Mouse (Mus musculus) midbrain, embryonic 12.5 days (tissue): Measurements from ENCODE around the gene Ttc7b. TPM values are rescaled to one million over a fixed set of nuclear protein-coding genes. Genes with fewer than 3 reads are reported as not detected.

Experiments used
- ATAC-seq: fragments of 200-750 bp; cut with Nextera tagmentation; 2 replicates; pipeline ENCODE4 v1.8.0; 2017; ENCODE audit warnings: low read depth, moderate TSS enrichment, moderate library complexity; ENCODE audit not compliant: low FRiP score
- H3K27ac ChIP-seq: fragments of 300-500 bp; sonication (generic); replicated peaks from 2 replicates; pipeline ENCODE4 v1.5.1; 2016; ENCODE audit warnings: mild to moderate bottlenecking
- H3K27me3 ChIP-seq: fragments of 300-500 bp; sonication (generic); 2 replicates; pipeline ENCODE4 v1.6.1; 2016; ENCODE audit warnings: mild to moderate bottlenecking
- H3K36me3 ChIP-seq: fragments of 300-500 bp; sonication (generic); 2 replicates; pipeline ENCODE4 v1.6.1; 2016
- H3K4me1 ChIP-seq: fragments of 300-500 bp; sonication (generic); 2 replicates; pipeline ENCODE4 v1.6.1; 2016
- H3K4me2 ChIP-seq: fragments of 300-500 bp; sonication (generic); replicated peaks from 2 replicates; pipeline ENCODE4 v1.6.1; 2016; ENCODE audit warnings: mild to moderate bottlenecking, moderate library complexity
- H3K4me3 ChIP-seq: fragments of 300-500 bp; sonication (generic); 2 replicates; pipeline ENCODE4 v1.5.1; 2016; ENCODE audit warnings: mild to moderate bottlenecking
- H3K9ac ChIP-seq: fragments of 300-500 bp; sonication (generic); replicated peaks from 2 replicates; pipeline ENCODE4 v1.6.1; 2016; ENCODE audit warnings: mild to moderate bottlenecking, moderate library complexity
- H3K9me3 ChIP-seq: fragments of 300-500 bp; sonication (generic); 2 replicates; pipeline ENCODE4 v1.6.1; 2016; ENCODE audit warnings: mild to moderate bottlenecking
- WGBS: fragments of 180-500 bp; shearing (Covaris S2); methylation state at CpG from one replicate; pipeline ENCODE4 v1.1.7; 2016; 5-methylcytosine and 5-hydroxymethylcytosine counted together
- polyA plus RNA-seq: library from polyadenylated mRNA; unstranded; fragments of >200 nt; fragmentation: Nextera tagmentation; extraction: Ambion mirVana; gene quantifications from 2 replicates; pipeline ENCODE4 v1.2.1, GENCODE M21; 2016

Gene Ttc7b
- polyA plus RNA-seq, 1 experiment from 2014 or later, result 6.7 TPM

GRCm38 (mm10) chr12:100474661-100475321 lies 45.8 kb downstream of the Ttc7b start:
- no peak overlapping the region for H3K27ac ChIP-seq
- H3K4me2 ChIP-seq, result no peak overlapping the region
- no peaks in the 10 kb centered on the region for H3K27me3 ChIP-seq
- no peak overlapping the region for H3K9ac ChIP-seq
- no peak for ATAC-seq
- no peak overlapping the region for H3K4me3 ChIP-seq
- no peaks in the 10 kb centered on the region for H3K4me1 ChIP-seq
- H3K9me3 ChIP-seq, result no peaks in the 10 kb centered on the region
- peaks cover 3% of the 10 kb centered on the region; the same call in 1 of the 2 replicates for H3K36me3 ChIP-seq
- WGBS, result 88% methylated on average over 3 of the region's 3 CpGs

- H3K9ac ChIP-seq, result no peak overlapping the region
- no peak overlapping the region for H3K4me3 ChIP-seq
- no peaks in the 10 kb centered on the region for H3K9me3 ChIP-seq
- H3K4me2 ChIP-seq, result no peak overlapping the region
- H3K27me3 ChIP-seq, result no peaks in the 10 kb centered on the region
- no peaks in the 10 kb centered on the region; the same call in 1 of the 2 replicates for H3K4me1 ChIP-seq
- H3K36me3 ChIP-seq, result peaks cover 8% of the 10 kb centered on the region; the same call in 1 of the 2 replicates
- H3K27ac ChIP-seq, result no peak overlapping the region
- ATAC-seq, result no peak
- WGBS, result 89% methylated on average over 9 of the region's 9 CpGs
These were observed 50.3 kb downstream of the Ttc7b start for GRCm38 (mm10) chr12:100470295-100470694.

GRCm38 (mm10) chr12:100469503-100470293 lies 50.9 kb downstream of the Ttc7b start:
- no peak overlapping the region for H3K4me3 ChIP-seq
- no peak overlapping the region for H3K4me2 ChIP-seq
- H3K27ac ChIP-seq, result no peak overlapping the region
- no peaks in the 10 kb centered on the region; the same call in 1 of the 2 replicates for H3K4me1 ChIP-seq
- peaks cover 4% of the 10 kb centered on the region; the same call in 1 of the 2 replicates for H3K36me3 ChIP-seq
- no peak overlapping the region for H3K9ac ChIP-seq
- H3K9me3 ChIP-seq, result no peaks in the 10 kb centered on the region
- no peak for ATAC-seq
- WGBS, result 87% methylated on average over 7 of the region's 7 CpGs
- H3K27me3 ChIP-seq, result no peaks in the 10 kb centered on the region

- Histone ChIP-seq H3K4me3 (no peak overlapping the region), H3K27me3 (no peaks in the 10 kb centered on the region), H3K9ac (no peak overlapping the region), H3K36me3 (peaks cover 4% of the 10 kb centered on the region; the same call in 1 of the 2 replicates), H3K27ac (no peak overlapping the region), H3K4me2 (no peak overlapping the region), H3K4me1 (no peaks in the 10 kb centered on the region; the same call in 1 of the 2 replicates), H3K9me3 (no peaks in the 10 kb centered on the region)
- WGBS, result 85% methylated on average over 3 of the region's 4 CpGs
- ATAC-seq, result no peak
These were observed 55.4 kb downstream of the Ttc7b start for GRCm38 (mm10) chr12:100465101-100465715.

- no peak for ATAC-seq
- H3K36me3 ChIP-seq, result no peaks in the 10 kb centered on the region
- no peaks in the 10 kb centered on the region for H3K4me1 ChIP-seq
- no peak overlapping the region for H3K9ac ChIP-seq
- no peak overlapping the region for H3K27ac ChIP-seq
- no peaks in the 10 kb centered on the region for H3K9me3 ChIP-seq
- H3K4me3 ChIP-seq, result no peak overlapping the region
- 95% methylated on average over 7 of the region's 7 CpGs for WGBS
- no peak overlapping the region for H3K4me2 ChIP-seq
- no peaks in the 10 kb centered on the region for H3K27me3 ChIP-seq
These were observed 62.9 kb downstream of the Ttc7b start for GRCm38 (mm10) chr12:100457701-100458100.

GRCm38 (mm10) chr12:100456257-100456975 lies 64.2 kb downstream of the Ttc7b start:
- no peaks in the 10 kb centered on the region for H3K9me3 ChIP-seq
- no peaks in the 10 kb centered on the region for H3K36me3 ChIP-seq
- no peaks in the 10 kb centered on the region for H3K27me3 ChIP-seq
- 64% methylated on average over 10 of the region's 10 CpGs for WGBS
- no peaks in the 10 kb centered on the region for H3K4me1 ChIP-seq
- H3K4me2 ChIP-seq, result no peak overlapping the region
- no peak overlapping the region for H3K27ac ChIP-seq
- no peak overlapping the region for H3K4me3 ChIP-seq
- no peak overlapping the region for H3K9ac ChIP-seq
- ATAC-seq, result no peak

- Histone ChIP-seq H3K36me3 (no peaks in the 10 kb centered on the region), H3K4me2 (no peak overlapping the region), H3K4me3 (no peak overlapping the region), H3K4me1 (no peaks in the 10 kb centered on the region), H3K27ac (no peak overlapping the region), H3K9ac (no peak overlapping the region), H3K9me3 (no peaks in the 10 kb centered on the region), H3K27me3 (no peaks in the 10 kb centered on the region)
- no peak for ATAC-seq
- 89% methylated on average over 2 of the region's 2 CpGs for WGBS
These were observed 65.2 kb downstream of the Ttc7b start for GRCm38 (mm10) chr12:100455453-100455852.

GRCm38 (mm10) chr12:100447701-100448277 lies 72.8 kb downstream of the Ttc7b start:
- H3K9me3 ChIP-seq, result no peaks in the 10 kb centered on the region
- no peaks in the 10 kb centered on the region for H3K27me3 ChIP-seq
- H3K36me3 ChIP-seq, result peaks cover 13% of the 10 kb centered on the region; the same call in 1 of the 2 replicates
- ATAC-seq, result no peak
- no peak overlapping the region for H3K9ac ChIP-seq
- no peak overlapping the region for H3K4me3 ChIP-seq
- no peaks in the 10 kb centered on the region for H3K4me1 ChIP-seq
- no peak overlapping the region for H3K4me2 ChIP-seq
- H3K27ac ChIP-seq, result no peak overlapping the region
- 65% methylated on average over 12 of the region's 12 CpGs for WGBS

GRCm38 (mm10) chr12:100447161-100447560 lies 73.5 kb downstream of the Ttc7b start:
- no peak for ATAC-seq
- Histone ChIP-seq H3K9ac (no peak overlapping the region), H3K27ac (no peak overlapping the region), H3K4me3 (no peak overlapping the region), H3K36me3 (peaks cover 13% of the 10 kb centered on the region; the same call in 1 of the 2 replicates), H3K4me2 (no peak overlapping the region), H3K9me3 (no peaks in the 10 kb centered on the region), H3K27me3 (no peaks in the 10 kb centered on the region), H3K4me1 (no peaks in the 10 kb centered on the region)
- WGBS, result 87% methylated on average over 6 of the region's 6 CpGs

- no peak for ATAC-seq
- H3K27me3 ChIP-seq, result no peaks in the 10 kb centered on the region
- no peaks in the 10 kb centered on the region for H3K4me1 ChIP-seq
- 92% methylated on average over 7 of the region's 7 CpGs for WGBS
- no peaks in the 10 kb centered on the region for H3K9me3 ChIP-seq
- H3K4me2 ChIP-seq, result no peak overlapping the region
- H3K9ac ChIP-seq, result no peak overlapping the region
- H3K27ac ChIP-seq, result no peak overlapping the region
- H3K36me3 ChIP-seq, result peaks cover 13% of the 10 kb centered on the region; the same call in 1 of the 2 replicates
- H3K4me3 ChIP-seq, result no peak overlapping the region
These were observed 74.9 kb downstream of the Ttc7b start for GRCm38 (mm10) chr12:100445686-100446085.

- Histone ChIP-seq H3K4me1 (no peaks in the 10 kb centered on the region), H3K9me3 (no peaks in the 10 kb centered on the region), H3K27me3 (no peaks in the 10 kb centered on the region), H3K36me3 (peaks cover 13% of the 10 kb centered on the region; the same call in 1 of the 2 replicates), H3K4me3 (no peak overlapping the region), H3K27ac (no peak overlapping the region), H3K4me2 (no peak overlapping the region), H3K9ac (no peak overlapping the region)
- no peak for ATAC-seq
- 94% methylated on average over 6 of the region's 6 CpGs for WGBS
These were observed 75.4 kb downstream of the Ttc7b start for GRCm38 (mm10) chr12:100445271-100445670.
